Mouse (Mus musculus) T-helper 1 cell (primary cell): Measurements from ENCODE around the gene Tmem238.

Source experiments
- in situ Hi-C: fragments of 300-600 bp; cut with MboI, MseI; formaldehyde crosslinking; loops from one replicate; pipeline ENCODE4 v1.15.1; 2025; ENCODE audit warnings: high pct_unique_total_duplicates

The Tmem238 gene

GRCm38 (mm10) chr7:4789436-4789935 is at the start of gene Tmem238:
TSS of gene Tmem238 (minus strand) at chr7:4789656.
- in situ Hi-C loops, result loop anchor here (5.0 kb wide), 2 partner anchors 47 to 97 kb away; partner anchors contain the start of genes Brsk1 and Kmt5c

GRCm38 (mm10) chr7:4837639-4838038 is 48.2 kb upstream of the Tmem238 start:
- in situ Hi-C loops, result no loop called here

GRCm38 (mm10) chr7:4836351-4836792 is 46.9 kb upstream of the Tmem238 start:
- in situ Hi-C loops, result no loop called here

GRCm38 (mm10) chr7:4835631-4836327 is 46.3 kb upstream of the Tmem238 start:
- in situ Hi-C loops, result no loop called here

GRCm38 (mm10) chr7:4830476-4830875 is 41.0 kb upstream of the Tmem238 start:
- in situ Hi-C loops, result no loop called here

- in situ Hi-C loops, result no loop called here
Measured at GRCm38 (mm10) chr7:4825365-4825764, 35.9 kb upstream of the Tmem238 start.

GRCm38 (mm10) chr7:4822162-4822907 is 32.9 kb upstream of the Tmem238 start:
- in situ Hi-C loops, result loop anchor here (5.0 kb wide), 1 partner anchor 75 kb away; no protein-coding TSS in a partner anchor

GRCm38 (mm10) chr7:4821690-4822089 is 32.2 kb upstream of the Tmem238 start:
- in situ Hi-C loops, result loop anchor here (5.0 kb wide), 1 partner anchor 76 kb away; no protein-coding TSS in a partner anchor

GRCm38 (mm10) chr7:4820925-4821324 is 31.5 kb upstream of the Tmem238 start:
- in situ Hi-C loops, result loop anchor here (5.0 kb wide), 1 partner anchor 76 kb away; no protein-coding TSS in a partner anchor

GRCm38 (mm10) chr7:4816559-4816958 is 27.1 kb upstream of the Tmem238 start:
- in situ Hi-C loops, result loop anchor here (10.0 kb wide), 1 partner anchor 238 kb away; the partner anchor contains the start of gene Zfp580

GRCm38 (mm10) chr7:4813105-4813791 is 23.8 kb upstream of the Tmem238 start:
- in situ Hi-C loops, result loop anchor here (10.0 kb wide), 1 partner anchor 242 kb away; the partner anchor contains the start of gene Zfp580

- in situ Hi-C loops, result loop anchor here (10.0 kb wide), 1 partner anchor 242 kb away; the partner anchor contains the start of gene Zfp580
Measured at GRCm38 (mm10) chr7:4812303-4813104, 23.0 kb upstream of the Tmem238 start, which contains the start of gene Ube2s. TSS of gene Ube2s (minus strand) at chr7:4812590.

- in situ Hi-C loops, result loop anchor here (10.0 kb wide), 1 partner anchor 243 kb away; the partner anchor contains the start of gene Zfp580
Measured at GRCm38 (mm10) chr7:4811842-4812302, 22.4 kb upstream of the Tmem238 start.

GRCm38 (mm10) chr7:4811131-4811530 is 21.7 kb upstream of the Tmem238 start:
- in situ Hi-C loops, result loop anchor here (10.0 kb wide), 1 partner anchor 244 kb away; the partner anchor contains the start of gene Zfp580

GRCm38 (mm10) chr7:4806716-4807115 is 17.3 kb upstream of the Tmem238 start:
- in situ Hi-C loops, result no loop called here

GRCm38 (mm10) chr7:4802247-4802646 is 12.8 kb upstream of the Tmem238 start:
- in situ Hi-C loops, result no loop called here

- in situ Hi-C loops, result loop anchor here (10.0 kb wide), 1 partner anchor 121 kb away; no protein-coding TSS in a partner anchor
Measured at GRCm38 (mm10) chr7:4795767-4796433, 6.4 kb upstream of the Tmem238 start.

- in situ Hi-C loops, result loop anchor here (10.0 kb wide), 1 partner anchor 120 kb away; no protein-coding TSS in a partner anchor
Measured at GRCm38 (mm10) chr7:4794631-4795168, 5.2 kb upstream of the Tmem238 start.

- in situ Hi-C loops, result loop anchor here (10.0 kb wide), 1 partner anchor 119 kb away; no protein-coding TSS in a partner anchor
Measured at GRCm38 (mm10) chr7:4793674-4794073, 4.2 kb upstream of the Tmem238 start.
